Mouse (Mus musculus) testis, adult 2 months (tissue): Measurements from ENCODE around the gene Hook2.
A peak's percentile ranks its signal among the peaks of the same experiment; 100 is the strongest.

Experiments used
- CTCF ChIP-seq: fragments of 200-500 bp; IDR thresholded peaks from 2 replicates; pipeline ENCODE4 v1.5.1; 2012; ENCODE audit warnings: low read depth, mild to moderate bottlenecking, inconsistent platforms, low read length, moderate library complexity; ENCODE audit not compliant: control insufficient read depth, insufficient read depth, insufficient replicate concordance
- POLR2A ChIP-seq: fragments of 200-500 bp; IDR thresholded peaks from 2 replicates; pipeline ENCODE4 v1.6.1; 2012; ENCODE audit warnings: low read depth, mild to moderate bottlenecking, inconsistent platforms, low read length, moderate library complexity; ENCODE audit not compliant: control insufficient read depth

GRCm38 (mm10) chr8:84978248-84978940 lies 12.0 kb upstream of the Hook2 start, which contains the start of gene Junb:
- TF ChIP-seq POLR2A, result peak; percentile 96
- no peak for TF ChIP-seq CTCF
